Mouse (Mus musculus): Measurements from ENCODE around the gene Dab1.

The Dab1 gene

GRCm38 (mm10) chr4:104450645-104451044 lies 831.5 kb downstream of the Dab1 start:
- DNase-seq (ENCODE audit: low spot score in 2 of 2) = no peak

GRCm38 (mm10) chr4:104452587-104452986 lies 833.4 kb downstream of the Dab1 start:
- peak in 1 of 2 experiments; percentile 22 for DNase-seq (ENCODE audit: low spot score in 2 of 2)

GRCm38 (mm10) chr4:104455151-104455550 lies 836.0 kb downstream of the Dab1 start:
- DNase-seq (ENCODE audit: low spot score in 2 of 2) = no peak

- no peak for DNase-seq (ENCODE audit: low spot score in 2 of 2)
These were observed 836.6 kb downstream of the Dab1 start for GRCm38 (mm10) chr4:104455760-104456159.

GRCm38 (mm10) chr4:104456173-104456873 lies 837.2 kb downstream of the Dab1 start:
- no peak for DNase-seq (ENCODE audit: low spot score in 2 of 2)

- DNase-seq (ENCODE audit: low spot score in 2 of 2) = peak in 1 of 2 experiments; percentile 28
These were observed 839.6 kb downstream of the Dab1 start for GRCm38 (mm10) chr4:104458726-104459125.

- no peak for DNase-seq (ENCODE audit: low spot score in 2 of 2)
These were observed 842.2 kb downstream of the Dab1 start for GRCm38 (mm10) chr4:104461106-104462011.

GRCm38 (mm10) chr4:104462932-104463780 lies 844.0 kb downstream of the Dab1 start:
- no peak for DNase-seq (ENCODE audit: low spot score in 2 of 2)

GRCm38 (mm10) chr4:104463781-104464170 lies 844.6 kb downstream of the Dab1 start:
- DNase-seq (ENCODE audit: low spot score in 2 of 2) = no peak

GRCm38 (mm10) chr4:104465594-104465993 lies 846.4 kb downstream of the Dab1 start:
- DNase-seq (ENCODE audit: low spot score in 2 of 2) = no peak

- DNase-seq (ENCODE audit: low spot score in 2 of 2) = no peak
These were observed 849.5 kb downstream of the Dab1 start for GRCm38 (mm10) chr4:104468666-104469065.

- no peak for DNase-seq (ENCODE audit: low spot score in 2 of 2)
These were observed 853.8 kb downstream of the Dab1 start for GRCm38 (mm10) chr4:104472915-104473314.

- DNase-seq (ENCODE audit: low spot score in 2 of 2) = no peak
These were observed 857.7 kb downstream of the Dab1 start for GRCm38 (mm10) chr4:104476841-104477240.

- DNase-seq (ENCODE audit: low spot score in 2 of 2) = no peak
These were observed 864.8 kb downstream of the Dab1 start for GRCm38 (mm10) chr4:104483948-104484347.

- DNase-seq (ENCODE audit: low spot score in 2 of 2) = no peak
These were observed 878.1 kb downstream of the Dab1 start for GRCm38 (mm10) chr4:104497221-104497620.

GRCm38 (mm10) chr4:104500112-104500511 lies 881.0 kb downstream of the Dab1 start:
- DNase-seq (ENCODE audit: low spot score in 2 of 2) = no peak

GRCm38 (mm10) chr4:104500646-104501045 lies 881.5 kb downstream of the Dab1 start:
- no peak for DNase-seq (ENCODE audit: low spot score in 2 of 2)

GRCm38 (mm10) chr4:104501245-104501644 lies 882.1 kb downstream of the Dab1 start:
- DNase-seq (ENCODE audit: low spot score in 2 of 2) = no peak

GRCm38 (mm10) chr4:104504916-104505315 lies 885.8 kb downstream of the Dab1 start:
- DNase-seq (ENCODE audit: low spot score in 2 of 2) = no peak

GRCm38 (mm10) chr4:104509230-104509985 lies 890.2 kb downstream of the Dab1 start:
- DNase-seq (ENCODE audit: low spot score in 2 of 2) = no peak

- no peak for DNase-seq (ENCODE audit: low spot score in 2 of 2)
These were observed 892.7 kb downstream of the Dab1 start for GRCm38 (mm10) chr4:104511855-104512254.
